Mouse (Mus musculus) layer of hippocampus, postnatal 10 days (tissue): Measurements from ENCODE around the gene Bst2. TPM values are rescaled to one million over a fixed set of nuclear protein-coding genes. Genes with fewer than 3 reads are reported as not detected.

ENCODE experiments used
- DNase-seq, 2 experiments: peaks; one replicate each; pipeline ENCODE4 v3.0.0; 2021; ENCODE audit warnings: low spot score in 2 of 2
- total RNA-seq, 2 experiments: library from RNA; stranded (reverse); gene quantifications; 2 replicates each; pipeline ENCODE4 v1.2.3; 2021

Gene Bst2
- total RNA-seq, 2 experiments from 2014 or later, result 4.1 to 4.8 TPM

DNA sequence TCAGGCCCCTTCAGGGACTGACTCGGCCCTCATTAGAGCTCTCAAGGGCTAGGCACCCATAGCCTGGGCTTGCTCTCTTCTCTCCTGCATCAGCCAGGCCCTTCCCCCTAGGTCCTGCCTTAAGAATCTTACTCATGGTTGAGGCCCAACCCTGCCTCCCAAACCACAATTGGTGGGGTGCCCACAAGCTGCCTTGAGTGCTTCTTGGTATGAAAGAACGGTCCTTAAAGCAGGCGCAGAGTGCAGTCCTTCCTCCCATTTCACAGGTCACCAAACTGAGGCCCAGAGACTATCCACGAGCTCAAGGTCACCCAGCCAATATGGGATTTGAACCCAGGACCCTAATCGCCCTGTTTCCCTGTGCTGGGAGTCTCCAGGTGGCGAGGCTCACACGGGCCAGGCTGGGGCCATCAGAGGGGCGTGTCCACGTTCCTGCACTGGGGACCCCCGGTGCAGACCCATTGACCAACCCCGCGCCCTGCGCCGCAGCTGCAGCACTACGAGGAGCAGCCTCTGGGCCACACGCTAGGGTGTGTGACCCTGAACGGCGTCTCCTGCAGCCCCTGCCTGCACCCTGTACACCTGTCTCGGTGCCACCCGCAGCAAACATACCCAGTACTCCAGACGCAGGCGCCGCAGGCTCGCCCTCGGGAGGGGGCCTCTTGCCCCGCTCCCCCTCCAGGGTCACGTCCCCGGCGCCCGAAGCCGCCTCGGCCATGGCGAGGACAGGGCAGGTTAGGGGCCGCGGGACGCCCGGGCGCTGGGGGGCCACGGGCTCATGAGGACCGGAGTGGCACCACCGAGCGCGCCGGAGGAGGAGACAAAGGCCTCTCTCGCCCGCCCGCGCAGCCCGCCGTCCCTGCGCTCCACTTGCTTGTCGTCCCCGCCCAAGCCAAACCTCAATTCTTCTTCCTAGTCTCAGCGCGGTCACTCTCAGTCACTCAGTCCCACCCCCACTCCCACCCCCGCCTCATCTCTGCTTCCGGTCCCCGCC lies 51.8 kb downstream of the Bst2 start, which contains the start of gene Ano8:
Gene Ano8 (minus strand): TSS at position 822 of the 994 bp plus-strand sequence.
- peak; percentile 80 to 84 for DNase-seq

DNA sequence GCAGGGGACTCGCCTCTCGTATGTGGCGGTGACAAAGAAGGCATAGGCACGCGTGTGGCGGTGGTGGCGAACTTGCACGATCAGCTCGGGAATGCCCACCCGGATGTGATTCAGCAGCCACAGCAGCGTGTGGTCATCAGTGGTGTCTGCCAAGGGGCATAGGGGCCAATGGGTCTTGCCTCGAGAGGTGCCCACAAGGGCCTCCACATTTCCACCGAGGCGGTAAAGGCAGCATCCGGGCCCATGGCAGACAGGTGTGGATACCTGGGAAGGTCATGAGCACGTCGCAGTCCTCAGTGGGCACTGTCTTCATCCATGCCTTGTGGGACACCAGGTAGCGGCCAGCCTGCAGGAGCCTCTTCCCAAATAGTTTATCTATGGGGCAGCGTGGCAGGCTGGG lies 52.5 kb downstream of the Bst2 start:
- DNase-seq, result no peak

Other genes starting within 250 kb of the Bst2 start
- 100 to 1,000 TPM in 1 of 2 experiments, 10 to 100 TPM in 1; 97.9 to 108 TPM for gene Use1, start 170.6 kb downstream of the Bst2 start, total RNA-seq
- 10 to 100 TPM; 17.2 to 17.6 TPM for gene Ocel1, start 166.2 kb downstream of the Bst2 start, total RNA-seq
- 10 to 100 TPM; 32.2 to 32.5 TPM for gene Nr2f6, start 155.5 kb downstream of the Bst2 start, total RNA-seq
- 1 to 10 TPM; 6.7 to 7.3 TPM for gene Ushbp1, start 141.7 kb downstream of the Bst2 start, total RNA-seq
- 10 to 100 TPM; 78.7 to 82.2 TPM for gene Babam1, start 140.6 kb downstream of the Bst2 start, total RNA-seq
- gene Ankle1, start 131.4 kb downstream of the Bst2 start, total RNA-seq, result 1 to 10 TPM; 2.2 to 2.7 TPM
- gene Abhd8, start 73.8 kb downstream of the Bst2 start, total RNA-seq, result 100 to 1,000 TPM; 145 to 159 TPM
- 10 to 100 TPM; 59.5 to 69.2 TPM for gene Mrpl34, start 72.5 kb downstream of the Bst2 start, total RNA-seq
- gene Dda1, start 68.3 kb downstream of the Bst2 start, total RNA-seq, result 100 to 1,000 TPM; 128 to 130 TPM
- gene Ano8, start 51.5 kb downstream of the Bst2 start, total RNA-seq, result 10 to 100 TPM; 64.3 to 71.5 TPM
- gene Gtpbp3, start 49.4 kb downstream of the Bst2 start, total RNA-seq, result 10 to 100 TPM; 26.4 to 29.4 TPM
- 1 to 10 TPM; 8.1 to 9.2 TPM for gene Plvap, start 25.7 kb downstream of the Bst2 start, total RNA-seq
- gene Ccdc194, start 11.7 kb downstream of the Bst2 start, total RNA-seq, result not detected
- gene Mvb12a, start 5.5 kb upstream of the Bst2 start, total RNA-seq, result 10 to 100 TPM; 36.9 to 40.7 TPM
- not detected for gene Tmem221, start 21.4 kb upstream of the Bst2 start, total RNA-seq
- gene Nxnl1, start 29.1 kb upstream of the Bst2 start, total RNA-seq, result not detected
- 10 to 100 TPM; 76.8 to 92.7 TPM for gene Slc27a1, start 31.4 kb upstream of the Bst2 start, total RNA-seq
- 10 to 100 TPM; 75.1 to 81.0 TPM for gene Pgls, start 54.7 kb upstream of the Bst2 start, total RNA-seq
- 1 to 10 TPM; 4.6 to 5.8 TPM for gene Fam129c, start 60.2 kb upstream of the Bst2 start, total RNA-seq
- gene Colgalt1, start 73.5 kb upstream of the Bst2 start, total RNA-seq, result 10 to 100 TPM; 65.8 to 77.0 TPM
- 100 to 1,000 TPM; 242 to 246 TPM for gene Unc13a, start 134.3 kb upstream of the Bst2 start, total RNA-seq
- gene Jak3, start 138.8 kb upstream of the Bst2 start, total RNA-seq, result 1 to 10 TPM; 7.7 to 7.8 TPM
- gene Insl3, start 151.8 kb upstream of the Bst2 start, total RNA-seq, result 1 to 10 TPM; 2.3 to 2.4 TPM
- gene B3gnt3, start 164.3 kb upstream of the Bst2 start, total RNA-seq, result under 1 TPM; 0.42 to 0.64 TPM
- gene Fcho1, start 188.3 kb upstream of the Bst2 start, total RNA-seq, result 100 to 1,000 TPM; 111 to 119 TPM